Mouse (Mus musculus): Measurements from ENCODE around the gene Cflar.

- TF ChIP-seq CTCF (IDR thresholded peaks at IDR 0.05; ENCODE audit: control insufficient read depth, insufficient read depth, low read length) (no peak), POLR2A (IDR thresholded peaks at IDR 0.05; ENCODE audit: borderline replicate concordance, control insufficient read depth, low read depth, low read length) (no peak)
Measured at GRCm38 (mm10) chr1:58772084-58772483, 60.8 kb downstream of the Cflar start.

Measured in bone marrow, adult 2 months (tissue).